Mouse (Mus musculus): ENCODE results near the gene Hmgb2. TPM values are rescaled to one million over a fixed set of nuclear protein-coding genes. Genes with fewer than 3 reads are reported as not detected.

Hmgb2 gene
- polyA plus RNA-seq, 1 experiment, result 87.2 TPM

DNA sequence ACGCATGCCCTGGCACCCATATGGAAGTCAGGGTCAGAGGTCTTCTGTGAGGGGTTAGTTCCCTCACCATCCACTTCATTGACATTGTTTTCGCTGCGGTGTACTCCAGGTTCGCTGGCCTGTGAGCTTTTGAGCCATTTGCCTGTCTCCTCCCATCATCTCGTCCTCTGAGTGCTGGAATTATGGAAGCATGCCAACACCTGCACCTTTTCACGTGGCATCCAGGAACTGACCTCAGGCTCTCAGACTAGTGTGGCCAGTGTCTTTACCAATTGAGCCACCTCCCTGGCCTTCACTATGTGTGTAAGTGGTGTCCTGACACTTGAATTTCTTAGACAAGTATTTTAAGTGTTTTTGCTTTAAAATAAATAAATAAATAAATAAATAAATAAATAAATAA lies 38.0 kb upstream of the Hmgb2 start:
- Histone ChIP-seq H3ac (ENCODE audit: control insufficient read depth, insufficient read length, low read depth) (no peak overlapping the region), H3K79me2 (ENCODE audit: control insufficient read depth, insufficient read depth) (no peaks in the 10 kb centered on the region), H3K79me3 (ENCODE audit: low read depth) (no peaks in the 10 kb centered on the region), H3K4me3 (ENCODE audit: insufficient read depth, poor library complexity, severe bottlenecking) (no peak overlapping the region), H3K36me3 (ENCODE audit: control insufficient read depth, insufficient read depth) (no peaks in the 10 kb centered on the region), H3K27me3 (ENCODE audit: control insufficient read depth, insufficient read depth, insufficient read length) (no peaks in the 10 kb centered on the region)
- TF ChIP-seq CTCF (IDR thresholded peaks at IDR 0.05; ENCODE audit: control insufficient read depth, insufficient read depth, insufficient read length) (no peak), FOSL1 (IDR thresholded peaks at IDR 0.05; ENCODE audit: insufficient read depth, low read length, poor library complexity, severe bottlenecking) (no peak), CEBPB (IDR thresholded peaks at IDR 0.05; ENCODE audit: low read depth) (no peak), MYOG (IDR thresholded peaks at IDR 0.05; ENCODE audit: control insufficient read depth, extremely low read depth, insufficient read length) (no peak), USF1 (IDR thresholded peaks at IDR 0.05; ENCODE audit: low read depth) (no peak), MAX (IDR thresholded peaks at IDR 0.05) (no peak), MYOD1 (IDR thresholded peaks at IDR 0.05; ENCODE audit: control insufficient read depth, insufficient read length, low read depth) (no peak)

DNA sequence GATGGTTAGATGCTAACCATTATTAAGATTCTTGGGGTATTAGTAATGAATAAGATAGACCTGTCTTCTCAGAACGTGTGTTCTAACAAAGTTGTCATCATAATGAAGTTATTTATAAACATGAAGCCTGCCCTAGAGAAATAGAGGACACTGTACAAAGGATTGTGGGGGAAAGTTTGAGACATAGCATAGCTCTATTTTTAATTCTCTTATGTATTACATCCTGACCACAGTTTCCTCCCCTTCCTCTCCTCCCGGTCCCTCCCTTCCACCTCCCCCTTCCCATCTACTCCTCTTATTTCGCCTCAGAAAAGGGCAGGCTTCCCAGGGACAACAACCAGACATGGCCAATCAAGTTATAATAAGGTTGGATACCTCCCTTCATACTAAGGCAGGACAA lies 33.3 kb upstream of the Hmgb2 start:
- TF ChIP-seq MYOG (IDR thresholded peaks at IDR 0.05; ENCODE audit: control insufficient read depth, extremely low read depth, insufficient read length), result no peak
- TF ChIP-seq USF1 (IDR thresholded peaks at IDR 0.05; ENCODE audit: low read depth), result no peak
- TF ChIP-seq MAX (IDR thresholded peaks at IDR 0.05), result no peak
- TF ChIP-seq CEBPB (IDR thresholded peaks at IDR 0.05; ENCODE audit: low read depth), result no peak
- TF ChIP-seq FOSL1 (IDR thresholded peaks at IDR 0.05; ENCODE audit: insufficient read depth, low read length, poor library complexity, severe bottlenecking), result no peak
- no peak for TF ChIP-seq MYOD1 (IDR thresholded peaks at IDR 0.05; ENCODE audit: control insufficient read depth, insufficient read length, low read depth)
- TF ChIP-seq CTCF (IDR thresholded peaks at IDR 0.05; ENCODE audit: control insufficient read depth, insufficient read depth, insufficient read length), result no peak
- Histone ChIP-seq H3K79me2 (ENCODE audit: control insufficient read depth, insufficient read depth) (no peaks in the 10 kb centered on the region), H3ac (ENCODE audit: control insufficient read depth, insufficient read length, low read depth) (no peak overlapping the region), H3K4me3 (ENCODE audit: insufficient read depth, poor library complexity, severe bottlenecking) (no peak overlapping the region), H3K27me3 (ENCODE audit: control insufficient read depth, insufficient read depth, insufficient read length) (no peaks in the 10 kb centered on the region), H3K79me3 (ENCODE audit: low read depth) (no peaks in the 10 kb centered on the region), H3K36me3 (ENCODE audit: control insufficient read depth, insufficient read depth) (peaks cover 15% of the 10 kb centered on the region)

DNA sequence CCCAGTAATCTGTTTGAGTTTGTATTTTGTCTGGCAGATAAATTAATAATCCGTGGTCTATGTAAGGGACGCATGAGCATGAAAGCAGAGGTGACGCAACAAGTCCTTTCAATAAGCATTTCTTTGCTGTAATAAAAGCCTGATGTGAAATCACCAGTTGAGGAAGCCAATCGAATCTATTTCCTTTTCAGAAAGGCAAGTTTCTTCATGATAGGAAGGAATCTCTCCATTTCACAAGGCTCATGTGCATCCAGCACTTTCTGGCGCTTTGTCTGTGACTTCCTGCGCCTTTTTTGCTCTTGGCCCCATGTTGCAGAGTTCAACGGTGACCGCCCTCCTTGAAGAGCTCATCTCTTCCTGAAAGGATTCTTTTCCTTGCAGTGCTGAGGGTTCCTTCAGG lies 32.0 kb upstream of the Hmgb2 start:
- no peaks in the 10 kb centered on the region for H3K79me2 ChIP-seq (ENCODE audit: control insufficient read depth, insufficient read depth)
- TF ChIP-seq CTCF (IDR thresholded peaks at IDR 0.05; ENCODE audit: control insufficient read depth, insufficient read depth, insufficient read length), result no peak
- TF ChIP-seq MYOG (IDR thresholded peaks at IDR 0.05; ENCODE audit: control insufficient read depth, extremely low read depth, insufficient read length), result no peak
- TF ChIP-seq USF1 (IDR thresholded peaks at IDR 0.05; ENCODE audit: low read depth), result no peak
- TF ChIP-seq MYOD1 (IDR thresholded peaks at IDR 0.05; ENCODE audit: control insufficient read depth, insufficient read length, low read depth), result no peak
- TF ChIP-seq MAX (IDR thresholded peaks at IDR 0.05), result no peak
- no peak for TF ChIP-seq CEBPB (IDR thresholded peaks at IDR 0.05; ENCODE audit: low read depth)

DNA sequence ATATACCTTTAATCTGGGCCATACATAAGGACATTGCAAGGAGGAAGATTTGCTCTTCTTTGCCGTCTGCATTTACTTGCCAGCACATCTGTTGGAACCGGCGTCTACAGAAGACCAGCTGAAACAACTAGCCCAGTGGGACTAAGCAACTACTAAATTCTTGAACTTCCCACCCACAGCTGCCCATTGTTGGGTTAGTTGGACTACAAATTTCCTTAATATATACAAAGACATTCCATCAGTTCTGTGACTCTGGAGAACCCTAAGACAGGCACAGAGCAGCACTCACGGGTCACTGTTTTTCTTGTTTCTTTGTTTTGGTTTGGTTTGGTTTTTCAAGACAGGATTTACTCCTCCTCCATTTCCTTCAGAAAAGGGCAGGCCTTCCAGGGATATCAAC lies 31.1 kb upstream of the Hmgb2 start:
- Histone ChIP-seq H3K79me3 (ENCODE audit: low read depth) (no peaks in the 10 kb centered on the region), H3K36me3 (ENCODE audit: control insufficient read depth, insufficient read depth) (peaks cover 36% of the 10 kb centered on the region), H3ac (ENCODE audit: control insufficient read depth, insufficient read length, low read depth) (no peak overlapping the region), H3K4me3 (ENCODE audit: insufficient read depth, poor library complexity, severe bottlenecking) (no peak overlapping the region), H3K27me3 (ENCODE audit: control insufficient read depth, insufficient read depth, insufficient read length) (no peaks in the 10 kb centered on the region), H3K79me2 (ENCODE audit: control insufficient read depth, insufficient read depth) (peaks cover under 1% of the 10 kb centered on the region)
- TF ChIP-seq CEBPB (IDR thresholded peaks at IDR 0.05; ENCODE audit: low read depth) (no peak), MAX (IDR thresholded peaks at IDR 0.05) (no peak), CTCF (IDR thresholded peaks at IDR 0.05; ENCODE audit: control insufficient read depth, insufficient read depth, insufficient read length) (no peak), MYOG (IDR thresholded peaks at IDR 0.05; ENCODE audit: control insufficient read depth, extremely low read depth, insufficient read length) (no peak), FOSL1 (IDR thresholded peaks at IDR 0.05; ENCODE audit: insufficient read depth, low read length, poor library complexity, severe bottlenecking) (no peak), USF1 (IDR thresholded peaks at IDR 0.05; ENCODE audit: low read depth) (no peak), MYOD1 (IDR thresholded peaks at IDR 0.05; ENCODE audit: control insufficient read depth, insufficient read length, low read depth) (no peak)

More for the DNA sequence above, 32.0 kb upstream of the Hmgb2 start:
- Histone ChIP-seq H3K27me3 (ENCODE audit: control insufficient read depth, insufficient read depth, insufficient read length) (no peaks in the 10 kb centered on the region), H3ac (ENCODE audit: control insufficient read depth, insufficient read length, low read depth) (no peak overlapping the region), H3K79me3 (ENCODE audit: low read depth) (no peaks in the 10 kb centered on the region), H3K36me3 (ENCODE audit: control insufficient read depth, insufficient read depth) (peaks cover 27% of the 10 kb centered on the region), H3K4me3 (ENCODE audit: insufficient read depth, poor library complexity, severe bottlenecking) (no peak overlapping the region)

DNA sequence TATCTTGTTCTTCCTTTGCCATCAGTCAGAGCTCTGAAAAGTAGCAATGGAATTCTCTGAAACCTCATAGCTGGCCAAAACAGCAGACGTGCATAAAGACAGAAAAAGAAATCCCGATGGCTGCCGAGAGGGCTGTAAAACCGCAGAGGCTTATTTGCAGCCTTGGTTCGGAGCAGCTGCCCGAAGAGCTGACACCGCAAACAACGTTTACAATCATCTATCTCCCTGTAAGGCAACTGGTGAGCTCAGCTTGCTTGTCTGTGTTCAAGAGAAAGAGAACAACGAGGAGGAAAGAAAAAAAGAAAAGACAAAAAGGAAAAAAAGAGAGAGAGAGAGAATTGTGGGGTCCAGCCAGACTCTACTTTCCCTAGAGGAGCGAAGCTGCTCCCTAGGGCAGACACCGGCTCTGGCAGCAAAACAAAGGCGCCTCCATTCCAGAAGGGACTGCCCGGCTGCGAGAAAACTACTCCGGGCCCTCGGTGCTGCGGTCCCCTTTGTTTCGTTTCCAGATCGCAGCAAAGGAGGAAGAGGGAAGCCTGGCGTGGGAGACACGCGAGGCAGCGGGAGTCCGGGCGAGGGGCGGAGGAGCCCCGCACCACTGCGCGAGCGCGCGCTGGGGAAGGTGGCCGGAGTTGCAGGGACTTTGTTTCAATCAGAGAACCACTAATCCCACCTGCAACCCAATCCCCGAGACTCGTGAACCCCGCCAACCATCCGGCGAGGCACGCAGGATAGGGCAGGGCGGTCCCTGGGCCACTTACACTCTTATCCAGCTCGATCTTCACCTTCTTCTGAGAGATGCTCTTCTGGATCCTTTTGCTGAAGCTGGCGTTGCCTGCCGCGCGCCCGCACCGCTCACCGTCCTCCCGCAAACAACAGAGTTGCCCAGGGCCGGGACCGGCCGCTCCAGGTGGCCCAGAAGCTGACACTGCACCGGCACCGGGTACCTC lies 24.9 kb upstream of the Hmgb2 start:
- Histone ChIP-seq H3K79me3 (ENCODE audit: low read depth) (peaks cover 7% of the 10 kb centered on the region), H3ac (ENCODE audit: control insufficient read depth, insufficient read length, low read depth) (peak overlapping the region; percentile 63), H3K36me3 (ENCODE audit: control insufficient read depth, insufficient read depth) (peaks cover 34% of the 10 kb centered on the region), H3K79me2 (ENCODE audit: control insufficient read depth, insufficient read depth) (peaks cover 19% of the 10 kb centered on the region), H3K27me3 (ENCODE audit: control insufficient read depth, insufficient read depth, insufficient read length) (no peaks in the 10 kb centered on the region), H3K4me3 (ENCODE audit: insufficient read depth, poor library complexity, severe bottlenecking) (peak overlapping the region; percentile 79)
- no peak for TF ChIP-seq MAX (IDR thresholded peaks at IDR 0.05)
- TF ChIP-seq CTCF (IDR thresholded peaks at IDR 0.05; ENCODE audit: control insufficient read depth, insufficient read depth, insufficient read length), result no peak
- TF ChIP-seq MYOD1 (IDR thresholded peaks at IDR 0.05; ENCODE audit: control insufficient read depth, insufficient read length, low read depth), result no peak
- TF ChIP-seq FOSL1 (IDR thresholded peaks at IDR 0.05; ENCODE audit: insufficient read depth, low read length, poor library complexity, severe bottlenecking), result no peak
- TF ChIP-seq USF1 (IDR thresholded peaks at IDR 0.05; ENCODE audit: low read depth), result no peak
